In the genomic region with DNA sequence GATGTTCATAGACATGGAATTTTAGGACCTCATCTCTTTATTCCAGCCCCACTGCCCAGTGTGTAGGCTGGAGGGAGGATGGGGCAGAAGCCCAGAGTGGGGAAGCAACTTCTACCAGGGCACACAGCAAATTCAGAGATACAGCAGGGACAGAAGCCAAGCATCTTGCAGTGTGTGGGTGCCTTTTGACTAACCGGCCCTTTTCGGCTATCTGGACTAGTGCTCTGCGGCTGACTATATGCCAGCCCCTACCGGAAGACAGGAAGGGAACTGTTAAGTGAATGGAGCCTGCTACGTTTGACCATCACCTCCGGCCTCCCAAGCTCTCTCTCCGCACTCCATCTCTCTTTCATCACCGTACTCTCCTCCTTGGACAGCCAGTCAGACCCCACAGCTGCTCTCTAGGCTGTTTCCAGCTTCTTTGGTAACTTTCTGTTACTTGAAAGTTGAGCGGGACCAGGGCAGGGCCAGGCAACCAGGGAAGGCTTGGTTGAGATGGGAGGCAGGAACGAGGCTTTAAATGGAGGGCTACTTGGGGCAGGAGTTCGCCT, we compare ENCODE assay signal across 8 mouse cellular contexts. TPM values are rescaled to one million over a fixed set of nuclear protein-coding genes. Genes with fewer than 3 reads are reported as not detected.
DNase-seq lines count a peak whose midpoint lies in the region; ATAC-seq and TF ChIP-seq lines count a peak whose summit lies in the region.

No protein-coding gene starts in this region.

- no peaks in the 10 kb centered on the region for H3K9me3 ChIP-seq in forebrain, embryonic 14.5 days (replicated peaks; ENCODE audit: control insufficient read depth, low read length)
- H3K9me3 ChIP-seq in limb, embryonic 14.5 days (ENCODE audit: control insufficient read depth, low read length): no peaks in the 10 kb centered on the region
- H3K9me3 ChIP-seq in neural tube, embryonic 14.5 days (ENCODE audit: control insufficient read depth, low read length): no peaks in the 10 kb centered on the region

- WGBS in forebrain, embryonic 14.5 days: 41% methylated on average over 11 of the region's 11 CpGs
- 33% methylated on average over 11 of the region's 11 CpGs for WGBS in limb, embryonic 14.5 days
- 34% methylated on average over 11 of the region's 11 CpGs for WGBS in neural tube, embryonic 14.5 days

- H3K36me3 ChIP-seq in forebrain, embryonic 14.5 days (ENCODE audit: control insufficient read depth, insufficient read depth, low read length): peaks cover 12% of the 10 kb centered on the region
- H3K36me3 ChIP-seq in limb, embryonic 14.5 days (ENCODE audit: control insufficient read depth, insufficient read depth, low read length): peaks cover 12% of the 10 kb centered on the region; the same call in 1 of the 2 replicates
- H3K36me3 ChIP-seq in neural tube, embryonic 14.5 days (ENCODE audit: control insufficient read depth, insufficient read depth, low read length): no peaks in the 10 kb centered on the region

- H3K27me3 ChIP-seq in forebrain, embryonic 14.5 days (replicated peaks; ENCODE audit: control insufficient read depth, insufficient read depth, low read length): no peaks in the 10 kb centered on the region
- H3K27me3 ChIP-seq in limb, embryonic 14.5 days (ENCODE audit: control insufficient read depth, insufficient read depth, low read length): no peaks in the 10 kb centered on the region
- no peaks in the 10 kb centered on the region for H3K27me3 ChIP-seq in neural tube, embryonic 14.5 days (ENCODE audit: control insufficient read depth, insufficient read depth, low read length)

- H3K4me2 ChIP-seq in forebrain, embryonic 14.5 days (ENCODE audit: low read length): peak overlapping the region; percentile 57
- H3K4me2 ChIP-seq in limb, embryonic 14.5 days (replicated peaks; ENCODE audit: low read depth, low read length, severe bottlenecking): peak overlapping the region; percentile 59
- peak overlapping the region; percentile 66 for H3K4me2 ChIP-seq in neural tube, embryonic 14.5 days (ENCODE audit: low read depth, low read length)

- no peak for DNase-seq in left cerebral cortex, adult 2 months (ENCODE audit: extremely low spot score in 1 of 2, low spot score in 2 of 2)
- no peak for DNase-seq in left cerebral cortex, adult 8-10 months (ENCODE audit: low spot score in 2 of 2)
- DNase-seq in forebrain, embryonic 14.5 days (ENCODE audit: low spot score): no peak
- DNase-seq in limb, embryonic 14.5 days (ENCODE audit: low spot score): no peak
- no peak for DNase-seq in urinary bladder, postnatal 25 days (ENCODE audit: low spot score)
- DNase-seq in urinary bladder, postnatal 14 days (ENCODE audit: low spot score): no peak
- DNase-seq in thymus, postnatal 36 days: no peak

- intact Hi-C loops in left cerebral cortex, adult 2 months (cut with DNase I): loop anchor here (2.0 kb wide), 1 partner anchor 20 kb away; no protein-coding TSS in a partner anchor

- peak overlapping the region; percentile 51; the same call in 1 of the 2 replicates for H3K27ac ChIP-seq in left cerebral cortex, adult 2 months
- peak overlapping the region; percentile 70 for H3K27ac ChIP-seq in forebrain, embryonic 14.5 days (ENCODE audit: low read depth, low read length)
- no peak overlapping the region for H3K27ac ChIP-seq in limb, embryonic 14.5 days (replicated peaks; ENCODE audit: low read depth, low read length)
- 0 out of 2 replicates have a peak overlapping the region, but pooled peaks have one; percentile 80 for H3K27ac ChIP-seq in neural tube, embryonic 14.5 days (ENCODE audit: low read depth, low read length)

- H3K9ac ChIP-seq in forebrain, embryonic 14.5 days (ENCODE audit: low read length): peak overlapping the region; percentile 64
- peak overlapping the region; percentile 47; the same call in 1 of the 2 replicates for H3K9ac ChIP-seq in limb, embryonic 14.5 days (ENCODE audit: low read depth, low read length, severe bottlenecking)
- 0 out of 2 replicates have a peak overlapping the region, but pooled peaks have one; percentile 21 for H3K9ac ChIP-seq in neural tube, embryonic 14.5 days (replicated peaks; ENCODE audit: low read depth, low read length)

- H3K4me1 ChIP-seq in forebrain, embryonic 14.5 days (ENCODE audit: control insufficient read depth, insufficient read depth, low read length): peaks cover 61% of the 10 kb centered on the region
- peaks cover 58% of the 10 kb centered on the region for H3K4me1 ChIP-seq in limb, embryonic 14.5 days (ENCODE audit: control insufficient read depth, insufficient read depth, low read length)
- peaks cover 47% of the 10 kb centered on the region for H3K4me1 ChIP-seq in neural tube, embryonic 14.5 days (ENCODE audit: control insufficient read depth, insufficient read depth, low read length)

- TF ChIP-seq CTCF in left cerebral cortex, adult 2 months (IDR thresholded peaks at IDR 0.05): no peak

- peak overlapping the region; percentile 41 for H3K4me3 ChIP-seq in left cerebral cortex, adult 2 months
- H3K4me3 ChIP-seq in forebrain, embryonic 14.5 days (ENCODE audit: low read depth, low read length): no peak overlapping the region
- H3K4me3 ChIP-seq in limb, embryonic 14.5 days (replicated peaks; ENCODE audit: low read length): peak overlapping the region; percentile 27; the same call in 1 of the 2 replicates
- H3K4me3 ChIP-seq in neural tube, embryonic 14.5 days (ENCODE audit: low read depth, low read length): no peak overlapping the region

- ATAC-seq in forebrain, embryonic 14.5 days: no peak
- ATAC-seq in limb, embryonic 14.5 days (ENCODE audit: low FRiP score, low read depth): no peak
- no peak for ATAC-seq in neural tube, embryonic 14.5 days (ENCODE audit: low read depth)

- no peak for TF ChIP-seq POLR2A in limb, embryonic 14.5 days (IDR thresholded peaks at IDR 0.05; ENCODE audit: borderline replicate concordance, extremely low read depth, insufficient read depth, insufficient read length)

RNA-seq across cellular contexts. Expression of a gene that starts 21.8 kb away (rescaled TPM):
- total RNA-seq in left cerebral cortex, adult 2 months (2021): 100 to 1,000 TPM; 278 to 279 TPM
- 100 to 1,000 TPM; 280 to 364 (median 327) TPM for total RNA-seq in left cerebral cortex, adult 8-10 months (2022)
- 115 and 118 TPM in 2 replicates for polyA plus RNA-seq in forebrain, embryonic 14.5 days (2014; fragmentation: Nextera tagmentation; extraction: Ambion mirVana)
- 143 and 468 TPM in 2 replicates for polyA plus RNA-seq in limb, embryonic 14.5 days (2012; rRNA removed)
- 104 and 124 TPM in 2 replicates for polyA plus RNA-seq in limb, embryonic 14.5 days (2014; fragmentation: Nextera tagmentation; extraction: Ambion mirVana)
- 69.7 and 77.4 TPM in 2 replicates for polyA plus RNA-seq in neural tube, embryonic 14.5 days (2014; fragmentation: Nextera tagmentation; extraction: Ambion mirVana)

Comparison
In these comparisons a context has a peak if more than half of its experiments do, and no peak if none do; other contexts are left out.
1. H3K4me3 ChIP-seq: peak in left cerebral cortex, adult 2 months (single experiment) and limb, embryonic 14.5 days (single experiment); none in forebrain, embryonic 14.5 days (single experiment) and neural tube, embryonic 14.5 days (single experiment).
2. Peak in every context shown above with its lines, with median percentiles within 50 percentile points of each other: H3K4me2 ChIP-seq and H3K9ac ChIP-seq.